Mouse (Mus musculus) thymus, postnatal 25 days (tissue): ENCODE results near the gene Senp6.
"Not testable (repeated sequence)": the region's sequence is repeated elsewhere in the genome, so short reads cannot be mapped to it uniquely, and the experiment has no call there.

Experiments
- DNase-seq: peaks from one replicate; pipeline ENCODE4 v3.0.0; 2022

Senp6 gene

GRCm38 (mm10) chr9:80066367-80067220, at the start of gene Senp6:
Gene Senp6, plus strand, starts transcription at chr9:80066903.
- peak; percentile 77 for DNase-seq

GRCm38 (mm10) chr9:80020429-80020828, 46.3 kb upstream of the Senp6 start:
- DNase-seq: no peak

GRCm38 (mm10) chr9:80021648-80022047, 45.1 kb upstream of the Senp6 start:
- DNase-seq: no peak

GRCm38 (mm10) chr9:80022821-80023220, 43.9 kb upstream of the Senp6 start:
- DNase-seq: no peak

- DNase-seq: not testable (repeated sequence)
Observed at GRCm38 (mm10) chr9:80025347-80025746, 41.4 kb upstream of the Senp6 start.

GRCm38 (mm10) chr9:80026017-80026416, 40.7 kb upstream of the Senp6 start:
- peak; percentile 63 for DNase-seq

- DNase-seq: no peak
Observed at GRCm38 (mm10) chr9:80026581-80027021, 40.1 kb upstream of the Senp6 start.

GRCm38 (mm10) chr9:80037262-80037996, 29.3 kb upstream of the Senp6 start:
- no peak for DNase-seq

- no peak for DNase-seq
Observed at GRCm38 (mm10) chr9:80037997-80038383, 28.7 kb upstream of the Senp6 start.

- DNase-seq: no peak
Observed at GRCm38 (mm10) chr9:80039296-80039815, 27.3 kb upstream of the Senp6 start.

- not testable (repeated sequence) for DNase-seq
Observed at GRCm38 (mm10) chr9:80044301-80044700, 22.4 kb upstream of the Senp6 start.

GRCm38 (mm10) chr9:80049271-80049670, 17.4 kb upstream of the Senp6 start:
- not testable (repeated sequence) for DNase-seq

GRCm38 (mm10) chr9:80052951-80053350, 13.8 kb upstream of the Senp6 start:
- DNase-seq: no peak

GRCm38 (mm10) chr9:80057690-80058089, 9.0 kb upstream of the Senp6 start:
- no peak for DNase-seq

- not testable (repeated sequence) for DNase-seq
Observed at GRCm38 (mm10) chr9:80065495-80065894, 1.2 kb upstream of the Senp6 start.

GRCm38 (mm10) chr9:80067221-80068027, 721 bp downstream of the Senp6 start:
- DNase-seq: peak; percentile 84

GRCm38 (mm10) chr9:80068028-80068515, 1.4 kb downstream of the Senp6 start:
- DNase-seq: no peak

- DNase-seq: no peak
Observed at GRCm38 (mm10) chr9:80068735-80069315, 2.1 kb downstream of the Senp6 start.

GRCm38 (mm10) chr9:80070026-80070425, 3.3 kb downstream of the Senp6 start:
- DNase-seq: no peak

GRCm38 (mm10) chr9:80071616-80072015, 4.9 kb downstream of the Senp6 start:
- no peak for DNase-seq

GRCm38 (mm10) chr9:80074067-80074466, 7.4 kb downstream of the Senp6 start:
- no peak for DNase-seq

GRCm38 (mm10) chr9:80074949-80075348, 8.2 kb downstream of the Senp6 start:
- no peak for DNase-seq
